Mouse (Mus musculus) heart, postnatal 36 days (tissue): ENCODE measurements around the gene Pamr1. TPM values are rescaled to one million over a fixed set of nuclear protein-coding genes. Genes with fewer than 3 reads are reported as not detected.

Source experiments
- total RNA-seq, 2 experiments: library from RNA; stranded (reverse); gene quantifications; 2 replicates each; pipeline ENCODE4 v1.2.3; 2021

The Pamr1 gene
- total RNA-seq, 2 experiments from 2014 or later: 1.6 to 2.3 TPM

Other genes starting within 250 kb of the Pamr1 start
- gene Trim44, start 142.2 kb upstream of the Pamr1 start, total RNA-seq: 10 to 100 TPM; 26.4 to 30.0 TPM
- gene Fjx1, start 97.5 kb upstream of the Pamr1 start, total RNA-seq: under 1 TPM; 0.51 to 0.53 TPM
- gene Slc1a2, start 108.6 kb downstream of the Pamr1 start, total RNA-seq: under 1 TPM; 0.03 to 0.08 TPM